Mouse (Mus musculus): ENCODE data around the gene Gm20816.
"Not testable (repeated sequence)": the region's sequence is repeated elsewhere in the genome, so short reads cannot be mapped to it uniquely, and the experiment has no call there.

The Gm20816 gene
- long read RNA-seq, experiment 1 = 0 reads
- long read RNA-seq, experiment 2 = 0 reads

GRCm38 (mm10) chrY:68537655-68538054, at the start of gene Gm20816:
TSS of gene Gm20816 (plus strand) at chrY:68537955.
- intact Hi-C loops (cut with DNase I) = not testable (repeated sequence)
